Mouse (Mus musculus) neutrophil, adult 83 days (primary cell): ENCODE data around the gene Syt12. TPM values are rescaled to one million over a fixed set of nuclear protein-coding genes. Genes with fewer than 3 reads are reported as not detected.

ENCODE experiments used
- total RNA-seq, 2 experiments: library from RNA; stranded (reverse); gene quantifications; one replicate each; pipeline ENCODE4 v1.2.4; 2023

Syt12 gene
- total RNA-seq, result not detected

GRCm38 (mm10) chr19:4477345-4478189, at the start of gene Syt12:
Gene Syt12, minus strand, starts transcription at chr19:4477447.

GRCm38 (mm10) chr19:4509986-4510963, 33.0 kb upstream of the Syt12 start, which contains the start of gene Pcx:
Gene Pcx, plus strand, starts transcription at chr19:4510472.

GRCm38 (mm10) chr19:4498062-4498933, 21.1 kb upstream of the Syt12 start, which contains the start of gene 2010003K11Rik:
Gene 2010003K11Rik, minus strand, starts transcription at chr19:4498583.

GRCm38 (mm10) chr19:4439161-4439801, 38.0 kb downstream of the Syt12 start, which contains the start of gene Rhod:
Gene Rhod, minus strand, starts transcription at chr19:4439432.

GRCm38 (mm10) chr19:4397798-4398629, 79.2 kb downstream of the Syt12 start, which contains the start of gene Kdm2a:
Gene Kdm2a, minus strand, starts transcription at chr19:4398285.

Other genes with a start within 250 kb of the Syt12 start
- 10 to 100 TPM; 55.9 to 59.1 TPM for gene Pold4, start 245.5 kb downstream of the Syt12 start, total RNA-seq
- 10 to 100 TPM; 29.4 to 30.5 TPM for gene Ssh3, start 208.3 kb downstream of the Syt12 start, total RNA-seq
- gene Ankrd13d, start 194.3 kb downstream of the Syt12 start, total RNA-seq, result 10 to 100 TPM; 30.7 to 42.6 TPM
- gene Grk2, start 171.2 kb downstream of the Syt12 start, total RNA-seq, result 100 to 1,000 TPM; 416 to 479 TPM
- 100 to 1,000 TPM in 1 of 2 experiments, 10 to 100 TPM in 1; 90.4 to 121 TPM for gene Kdm2a, start 79.2 kb downstream of the Syt12 start, total RNA-seq
- not detected for gene Rhod, start 38.0 kb downstream of the Syt12 start, total RNA-seq
- gene 2010003K11Rik, start 21.1 kb upstream of the Syt12 start, total RNA-seq, result not detected
- gene Pcx, start 33.0 kb upstream of the Syt12 start, total RNA-seq, result 1 to 10 TPM; 6.3 to 9.4 TPM
- gene Lrfn4, start 138.2 kb upstream of the Syt12 start, total RNA-seq, result under 1 TPM; 0.44 to 0.62 TPM
- 10 to 100 TPM; 13.8 to 16.1 TPM for gene Rce1, start 148.2 kb upstream of the Syt12 start, total RNA-seq
- not detected for gene Gm960, start 221.2 kb upstream of the Syt12 start, total RNA-seq
- gene Sptbn2, start 233.7 kb upstream of the Syt12 start, total RNA-seq, result under 1 TPM in 1 of 2 experiments, not detected in 1; 0.49 TPM